Mouse (Mus musculus) small intestine, adult 2 months (tissue): ENCODE results near the gene Cul1. TPM values are rescaled to one million over a fixed set of nuclear protein-coding genes. Genes with fewer than 3 reads are reported as not detected.

Experiments used
- H3K27ac ChIP-seq: fragments of 200-500 bp; 2 replicates; pipeline ENCODE4 v1.5.1; 2012; ENCODE audit warnings: low read depth, low read length, control low read depth, inconsistent platforms; ENCODE audit not compliant: insufficient read depth
- H3K27me3 ChIP-seq: fragments of 200-500 bp; 2 replicates; pipeline ENCODE4 v1.6.1; 2012; ENCODE audit warnings: mild to moderate bottlenecking, moderate library complexity, low read length, inconsistent platforms; ENCODE audit not compliant: control insufficient read depth, insufficient read depth
- H3K36me3 ChIP-seq: fragments of 200-500 bp; 2 replicates; pipeline ENCODE4 v1.6.1; 2012; ENCODE audit warnings: mild to moderate bottlenecking, low read length, control low read depth, inconsistent platforms; ENCODE audit not compliant: control insufficient read depth, insufficient read depth
- H3K4me1 ChIP-seq: fragments of 200-500 bp; 2 replicates; pipeline ENCODE4 v1.6.1; 2012; ENCODE audit warnings: low read length, inconsistent platforms, mixed read lengths; ENCODE audit not compliant: control insufficient read depth, insufficient read depth, insufficient read length
- H3K4me3 ChIP-seq: fragments of 200-500 bp; 2 replicates; pipeline ENCODE4 v1.5.1; 2012; ENCODE audit warnings: low read depth, mild to moderate bottlenecking, control low read depth, inconsistent platforms, low read length, moderate library complexity
- CTCF ChIP-seq: fragments of 200-500 bp; IDR thresholded peaks from 2 replicates; pipeline ENCODE4 v1.5.1; 2012; ENCODE audit warnings: low read depth, mild to moderate bottlenecking, control low read depth, inconsistent platforms, low read length, moderate library complexity, mixed read lengths; ENCODE audit not compliant: insufficient replicate concordance, insufficient read length; ENCODE audit errors: extremely low read depth
- POLR2A ChIP-seq: fragments of 200-500 bp; IDR thresholded peaks from 2 replicates; pipeline ENCODE4 v1.6.1; 2012; ENCODE audit warnings: low read depth, mild to moderate bottlenecking, control low read depth, inconsistent platforms, low read length, moderate library complexity
- WGBS: fragments of 180-500 bp; shearing (Covaris S2); methylation state at CpG from one replicate; pipeline ENCODE4 v1.1.7; 2018; 5-methylcytosine and 5-hydroxymethylcytosine counted together
- polyA plus RNA-seq: library from polyadenylated mRNA; depleted of rRNA; stranded (reverse); fragments of >200 nt; gene quantifications from 2 replicates; pipeline ENCODE4 v1.2.3, GENCODE M21; 2012; rRNA removed

The Cul1 gene
- polyA plus RNA-seq, 1 experiment, result 8.9 TPM

GRCm38 (mm10) chr6:47565326-47566035 is 112.3 kb downstream of the Cul1 start:
- Histone ChIP-seq H3K27me3 (no peaks in the 10 kb centered on the region), H3K27ac (no peak overlapping the region), H3K4me3 (no peak overlapping the region), H3K36me3 (peaks cover 18% of the 10 kb centered on the region), H3K4me1 (peaks cover 3% of the 10 kb centered on the region; the same call in 1 of the 2 replicates)
- TF ChIP-seq POLR2A, result no peak
- no peak for TF ChIP-seq CTCF
- WGBS, result 29% methylated on average over 1 of the region's 1 CpGs

GRCm38 (mm10) chr6:47572887-47573286 is 119.7 kb downstream of the Cul1 start:
- TF ChIP-seq CTCF (no peak), POLR2A (no peak)
- 90% methylated on average over 2 of the region's 2 CpGs for WGBS
- Histone ChIP-seq H3K4me3 (no peak overlapping the region), H3K27ac (no peak overlapping the region), H3K4me1 (no peaks in the 10 kb centered on the region), H3K27me3 (no peaks in the 10 kb centered on the region), H3K36me3 (peaks cover 16% of the 10 kb centered on the region)

Other genes starting within 250 kb of the Cul1 start
- gene Ezh2, start 141.9 kb downstream of the Cul1 start, polyA plus RNA-seq, result 1.4 and 3.8 TPM in 2 replicates